Mouse (Mus musculus): ENCODE data around the gene Diexf. TPM values are rescaled to one million over a fixed set of nuclear protein-coding genes. Genes with fewer than 3 reads are reported as not detected.

The Diexf gene
- polyA plus RNA-seq, 1 experiment, result 13.0 TPM

- 90% methylated on average over 3 of the region's 3 CpGs for WGBS
- TF ChIP-seq CTCF (conservative IDR thresholded peaks at IDR 0.05; ENCODE audit: insufficient read depth, insufficient read length, low read depth, low read length) (no peak), POLR2A (IDR thresholded peaks at IDR 0.05; ENCODE audit: low read depth, low read length) (no peak)
Measured at GRCm38 (mm10) chr1:193102996-193103395, 27.1 kb downstream of the Diexf start.

DNA sequence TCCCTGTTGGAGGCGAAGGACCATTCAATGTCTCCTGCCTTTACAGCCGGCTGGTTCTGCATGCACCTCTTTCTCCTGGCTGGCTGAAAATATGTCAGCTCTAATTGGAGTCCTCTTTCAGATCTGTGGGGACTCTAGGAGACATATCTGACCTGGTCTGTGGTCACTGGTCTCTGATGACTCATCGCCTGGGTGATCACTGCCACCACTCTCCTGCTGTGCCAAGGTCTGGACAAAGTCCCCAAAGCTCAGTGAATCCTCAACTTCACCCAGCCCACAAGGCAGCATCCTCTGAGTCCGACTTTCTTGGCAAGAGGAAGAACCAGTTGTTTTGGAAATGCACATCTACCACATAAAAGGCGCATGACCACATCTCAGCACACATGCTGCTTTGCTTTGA lies 27.5 kb downstream of the Diexf start:
- WGBS, result 81% methylated on average over 5 of the region's 5 CpGs
- no peak for DNase-seq

More at GRCm38 (mm10) chr1:193102996-193103395, 27.1 kb downstream of the Diexf start:
- DNase-seq, result no peak
- no peak overlapping the region for H3K4me3 ChIP-seq (ENCODE audit: insufficient read depth, low read depth, low read length)
- H3K27ac ChIP-seq (ENCODE audit: insufficient read depth, low read depth, low read length), result no peak overlapping the region
- no peaks in the 10 kb centered on the region for H3K4me1 ChIP-seq (ENCODE audit: control insufficient read depth, insufficient read depth, low read length)
- no peaks in the 10 kb centered on the region for H3K36me3 ChIP-seq (ENCODE audit: control insufficient read depth, insufficient read depth, low read length)
- H3K27me3 ChIP-seq (replicated peaks; ENCODE audit: control insufficient read depth, insufficient read depth, low read length), result no peaks in the 10 kb centered on the region

DNA sequence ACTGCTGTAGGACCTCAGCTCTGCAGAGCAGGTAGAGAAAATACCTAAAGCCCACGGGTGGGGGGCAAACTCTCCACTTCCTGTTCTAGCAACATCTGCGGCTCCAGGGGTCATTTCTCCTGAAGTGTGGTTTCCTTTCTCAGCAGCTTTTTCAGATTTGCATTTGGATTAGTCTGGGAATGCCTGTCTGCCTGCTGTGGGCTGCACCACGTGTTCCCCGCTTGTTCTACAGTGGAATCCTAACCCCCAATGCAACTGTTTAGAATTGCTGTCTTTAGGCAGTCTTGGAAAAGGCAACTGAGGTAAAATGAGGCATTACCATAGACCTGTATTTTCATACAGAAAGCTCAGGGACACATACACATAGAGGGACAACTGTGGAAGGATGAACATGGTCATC lies 28.0 kb downstream of the Diexf start:
- Histone ChIP-seq H3K4me3 (ENCODE audit: insufficient read depth, low read depth, low read length) (no peak overlapping the region), H3K4me1 (ENCODE audit: control insufficient read depth, insufficient read depth, low read length) (no peaks in the 10 kb centered on the region), H3K36me3 (ENCODE audit: control insufficient read depth, insufficient read depth, low read length) (no peaks in the 10 kb centered on the region), H3K27me3 (replicated peaks; ENCODE audit: control insufficient read depth, insufficient read depth, low read length) (no peaks in the 10 kb centered on the region), H3K27ac (ENCODE audit: insufficient read depth, low read depth, low read length) (no peak overlapping the region)
- DNase-seq, result no peak
- 52% methylated on average over 4 of the region's 4 CpGs for WGBS
- TF ChIP-seq POLR2A (IDR thresholded peaks at IDR 0.05; ENCODE audit: low read depth, low read length) (no peak), CTCF (conservative IDR thresholded peaks at IDR 0.05; ENCODE audit: insufficient read depth, insufficient read length, low read depth, low read length) (no peak)

More for the DNA sequence above, 27.5 kb downstream of the Diexf start:
- no peaks in the 10 kb centered on the region for H3K36me3 ChIP-seq (ENCODE audit: control insufficient read depth, insufficient read depth, low read length)
- TF ChIP-seq CTCF (conservative IDR thresholded peaks at IDR 0.05; ENCODE audit: insufficient read depth, insufficient read length, low read depth, low read length), result no peak
- TF ChIP-seq POLR2A (IDR thresholded peaks at IDR 0.05; ENCODE audit: low read depth, low read length), result no peak
- no peaks in the 10 kb centered on the region for H3K27me3 ChIP-seq (replicated peaks; ENCODE audit: control insufficient read depth, insufficient read depth, low read length)
- H3K4me3 ChIP-seq (ENCODE audit: insufficient read depth, low read depth, low read length), result no peak overlapping the region
- no peak overlapping the region for H3K27ac ChIP-seq (ENCODE audit: insufficient read depth, low read depth, low read length)
- no peaks in the 10 kb centered on the region for H3K4me1 ChIP-seq (ENCODE audit: control insufficient read depth, insufficient read depth, low read length)

GRCm38 (mm10) chr1:193098946-193099345 lies 31.1 kb downstream of the Diexf start:
- TF ChIP-seq CTCF (conservative IDR thresholded peaks at IDR 0.05; ENCODE audit: insufficient read depth, insufficient read length, low read depth, low read length) (no peak), POLR2A (IDR thresholded peaks at IDR 0.05; ENCODE audit: low read depth, low read length) (no peak)
- H3K4me1 ChIP-seq (ENCODE audit: control insufficient read depth, insufficient read depth, low read length), result no peaks in the 10 kb centered on the region
- no peak overlapping the region for H3K4me3 ChIP-seq (ENCODE audit: insufficient read depth, low read depth, low read length)
- WGBS, result 72% methylated on average over 3 of the region's 3 CpGs
- no peak overlapping the region for H3K27ac ChIP-seq (ENCODE audit: insufficient read depth, low read depth, low read length)
- DNase-seq, result no peak
- H3K36me3 ChIP-seq (ENCODE audit: control insufficient read depth, insufficient read depth, low read length), result no peaks in the 10 kb centered on the region
- H3K27me3 ChIP-seq (replicated peaks; ENCODE audit: control insufficient read depth, insufficient read depth, low read length), result no peaks in the 10 kb centered on the region

DNA sequence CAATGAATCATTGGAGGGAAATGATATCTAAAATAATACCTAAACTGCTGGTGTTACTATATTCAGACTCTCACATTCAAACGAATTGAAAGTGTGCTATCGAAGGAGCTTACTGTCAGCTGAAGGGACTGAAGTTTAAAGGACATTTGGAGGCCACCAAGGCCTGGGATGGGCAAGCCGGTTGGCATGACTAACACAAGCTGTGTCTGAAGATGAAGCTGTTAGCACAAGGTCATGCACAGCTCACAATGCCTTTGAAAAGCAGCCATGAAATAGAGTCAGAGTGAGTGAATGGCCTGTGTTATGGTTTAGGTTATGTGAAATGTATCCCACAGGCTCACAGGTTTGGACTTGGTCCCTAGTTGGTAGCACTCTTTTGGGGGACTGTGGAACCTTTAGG lies 36.5 kb downstream of the Diexf start:
- Histone ChIP-seq H3K4me3 (ENCODE audit: insufficient read depth, low read depth, low read length) (no peak overlapping the region), H3K27me3 (replicated peaks; ENCODE audit: control insufficient read depth, insufficient read depth, low read length) (no peaks in the 10 kb centered on the region), H3K36me3 (ENCODE audit: control insufficient read depth, insufficient read depth, low read length) (no peaks in the 10 kb centered on the region), H3K27ac (ENCODE audit: insufficient read depth, low read depth, low read length) (no peak overlapping the region), H3K4me1 (ENCODE audit: control insufficient read depth, insufficient read depth, low read length) (no peaks in the 10 kb centered on the region)
- no peak for DNase-seq
- TF ChIP-seq CTCF (conservative IDR thresholded peaks at IDR 0.05; ENCODE audit: insufficient read depth, insufficient read length, low read depth, low read length) (no peak), POLR2A (IDR thresholded peaks at IDR 0.05; ENCODE audit: low read depth, low read length) (no peak)
- WGBS, result 87% methylated on average over 3 of the region's 3 CpGs

GRCm38 (mm10) chr1:193092771-193093170 lies 37.3 kb downstream of the Diexf start:
- TF ChIP-seq POLR2A (IDR thresholded peaks at IDR 0.05; ENCODE audit: low read depth, low read length) (no peak), CTCF (conservative IDR thresholded peaks at IDR 0.05; ENCODE audit: insufficient read depth, insufficient read length, low read depth, low read length) (no peak)
- Histone ChIP-seq H3K36me3 (ENCODE audit: control insufficient read depth, insufficient read depth, low read length) (no peaks in the 10 kb centered on the region), H3K4me1 (ENCODE audit: control insufficient read depth, insufficient read depth, low read length) (no peaks in the 10 kb centered on the region), H3K4me3 (ENCODE audit: insufficient read depth, low read depth, low read length) (no peak overlapping the region), H3K27me3 (replicated peaks; ENCODE audit: control insufficient read depth, insufficient read depth, low read length) (no peaks in the 10 kb centered on the region), H3K27ac (ENCODE audit: insufficient read depth, low read depth, low read length) (no peak overlapping the region)
- DNase-seq, result no peak
- 17% methylated on average over 1 of the region's 1 CpGs for WGBS

DNA sequence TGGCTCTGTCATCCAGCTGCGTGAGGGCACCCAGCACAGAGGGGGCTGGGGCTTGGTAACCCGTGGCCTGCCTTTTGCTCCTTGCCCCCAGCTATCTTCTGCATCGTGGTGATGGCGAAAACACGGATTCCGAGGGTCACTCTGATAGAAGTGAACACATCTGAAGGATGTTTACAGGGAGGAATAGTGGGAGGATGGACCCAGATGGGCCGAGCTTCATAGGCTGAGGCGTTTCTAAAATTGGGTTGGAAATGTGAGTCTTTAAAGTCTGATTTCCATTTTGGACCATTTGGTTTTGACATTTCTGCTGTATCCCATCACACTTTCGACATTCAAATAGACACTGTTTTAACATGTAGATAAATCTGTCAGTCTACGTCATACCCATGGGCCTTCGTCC lies 39.2 kb downstream of the Diexf start:
- no peak for DNase-seq
- no peak for TF ChIP-seq CTCF (conservative IDR thresholded peaks at IDR 0.05; ENCODE audit: insufficient read depth, insufficient read length, low read depth, low read length)
- no peak for TF ChIP-seq POLR2A (IDR thresholded peaks at IDR 0.05; ENCODE audit: low read depth, low read length)
- H3K4me3 ChIP-seq (ENCODE audit: insufficient read depth, low read depth, low read length), result no peak overlapping the region
- no peaks in the 10 kb centered on the region for H3K4me1 ChIP-seq (ENCODE audit: control insufficient read depth, insufficient read depth, low read length)
- 83% methylated on average over 11 of the region's 11 CpGs for WGBS
- no peak overlapping the region for H3K27ac ChIP-seq (ENCODE audit: insufficient read depth, low read depth, low read length)
- H3K27me3 ChIP-seq (replicated peaks; ENCODE audit: control insufficient read depth, insufficient read depth, low read length), result no peaks in the 10 kb centered on the region
- H3K36me3 ChIP-seq (ENCODE audit: control insufficient read depth, insufficient read depth, low read length), result no peaks in the 10 kb centered on the region
